ENCODE assay signal across 12 mouse cellular contexts in genomic region chr6:126142021-126142554, GRCm38 (mm10). TPM values are rescaled to one million over a fixed set of nuclear protein-coding genes. Genes with fewer than 3 reads are reported as not detected.
A peak's percentile ranks its signal among the peaks of the same experiment; 100 is the strongest.
DNase-seq lines count a peak whose midpoint lies in the region; ATAC-seq and TF ChIP-seq lines count a peak whose summit lies in the region.
"Had no signal": no experiment of that assay in that cellular context is flagged by ENCODE, and none has a peak within 500 bp of the region (broad histone marks: within the 10 kb centered on the region; RNA-seq: fewer than 3 reads in every experiment).

No protein-coding gene starts in this region.

- no peak overlapping the region for H3K9ac ChIP-seq in stomach, embryonic 15.5 days
- H3K9ac ChIP-seq in stomach, postnatal 0 days (ENCODE audit: low read length): no peak overlapping the region
- H3K9ac ChIP-seq in heart, postnatal 0 days (replicated peaks; ENCODE audit: low read depth, low read length): no peak overlapping the region
- H3K9ac ChIP-seq: hindbrain, embryonic 15.5 days; midbrain, embryonic 13.5 days had no signal

- TF ChIP-seq POLR2A in kidney, adult 2 months (IDR thresholded peaks at IDR 0.05; ENCODE audit: low read depth, low read length): no peak

- 45% methylated on average over 8 of the region's 8 CpGs for WGBS in kidney, adult 2 months
- WGBS in stomach, embryonic 15.5 days: 54% methylated on average over 8 of the region's 8 CpGs
- WGBS in stomach, postnatal 0 days: 49% methylated on average over 8 of the region's 8 CpGs
- WGBS in heart, postnatal 0 days: 11% methylated on average over 8 of the region's 8 CpGs
- 79% methylated on average over 8 of the region's 8 CpGs for WGBS in forebrain, embryonic 10.5 days

- H3K27ac ChIP-seq in kidney, adult 2 months (ENCODE audit: insufficient read depth, low read depth, low read length): peak overlapping the region; percentile 89
- H3K27ac ChIP-seq in stomach, embryonic 15.5 days: peak overlapping the region; percentile 3; the same call in 1 of the 2 replicates
- no peak overlapping the region for H3K27ac ChIP-seq in stomach, postnatal 0 days (replicated peaks)
- peak overlapping the region; percentile 33 for H3K27ac ChIP-seq in heart, postnatal 0 days (ENCODE audit: low read depth)
- no peak overlapping the region for H3K27ac ChIP-seq in forebrain, embryonic 10.5 days
- H3K27ac ChIP-seq: hindbrain, embryonic 15.5 days; left cerebral cortex, adult 2 months; midbrain, embryonic 13.5 days had no signal

- H3K4me1 ChIP-seq in kidney, adult 2 months (ENCODE audit: control insufficient read depth, insufficient read depth, low read length): peaks cover 7% of the 10 kb centered on the region; the same call in 1 of the 2 replicates
- peaks cover 28% of the 10 kb centered on the region for H3K4me1 ChIP-seq in stomach, embryonic 15.5 days
- H3K4me1 ChIP-seq in stomach, postnatal 0 days (replicated peaks; ENCODE audit: control insufficient read depth, insufficient read depth): 0 out of 2 replicates have a peak, but pooled peaks cover 2% of the 10 kb centered on the region
- H3K4me1 ChIP-seq in heart, postnatal 0 days (ENCODE audit: control insufficient read depth, insufficient read depth): peaks cover 34% of the 10 kb centered on the region
- H3K4me1 ChIP-seq in forebrain, embryonic 10.5 days: peaks cover 19% of the 10 kb centered on the region; the same call in 1 of the 2 replicates
- H3K4me1 ChIP-seq: hindbrain, embryonic 15.5 days; midbrain, embryonic 13.5 days had no signal

- ATAC-seq in stomach, embryonic 15.5 days (ENCODE audit: insufficient read depth, low FRiP score, low read depth): no peak
- ATAC-seq in stomach, postnatal 0 days (ENCODE audit: low FRiP score, low TSS enrichment): no peak
- ATAC-seq in heart, postnatal 0 days (ENCODE audit: insufficient read depth, low read depth): peak; percentile 54
- no peak for ATAC-seq in activated CD4-positive, CD25-positive, alpha-beta regulatory T cell, adult 4 months
- ATAC-seq: midbrain, embryonic 13.5 days had no signal

- H3K27me3 ChIP-seq in kidney, adult 2 months (replicated peaks; ENCODE audit: control insufficient read depth, insufficient read depth, low read length): no peaks in the 10 kb centered on the region
- no peaks in the 10 kb centered on the region for H3K27me3 ChIP-seq in stomach, embryonic 15.5 days (replicated peaks)
- no peaks in the 10 kb centered on the region for H3K27me3 ChIP-seq in stomach, postnatal 0 days (ENCODE audit: control insufficient read depth, insufficient read depth, low read length)
- no peaks in the 10 kb centered on the region for H3K27me3 ChIP-seq in heart, postnatal 0 days (ENCODE audit: control insufficient read depth, insufficient read depth, low read length)
- no peaks in the 10 kb centered on the region for H3K27me3 ChIP-seq in forebrain, embryonic 10.5 days (ENCODE audit: poor library complexity, severe bottlenecking)
- H3K27me3 ChIP-seq: hindbrain, embryonic 15.5 days; midbrain, embryonic 13.5 days had no signal

- no peaks in the 10 kb centered on the region for H3K9me3 ChIP-seq in stomach, embryonic 15.5 days
- no peaks in the 10 kb centered on the region for H3K9me3 ChIP-seq in stomach, postnatal 0 days (ENCODE audit: control insufficient read depth, low read length)
- H3K9me3 ChIP-seq in heart, postnatal 0 days (replicated peaks; ENCODE audit: control insufficient read depth, low read length): no peaks in the 10 kb centered on the region
- no peaks in the 10 kb centered on the region for H3K9me3 ChIP-seq in forebrain, embryonic 10.5 days
- H3K9me3 ChIP-seq: hindbrain, embryonic 15.5 days; midbrain, embryonic 13.5 days had no signal

- no peak for TF ChIP-seq EP300 in stomach, postnatal 0 days (optimal IDR thresholded peaks at IDR 0.05)
- no peak for TF ChIP-seq EP300 in heart, postnatal 0 days (IDR thresholded peaks at IDR 0.05; ENCODE audit: low read depth)

- H3K4me2 ChIP-seq in stomach, embryonic 15.5 days: no peak overlapping the region
- no peak overlapping the region for H3K4me2 ChIP-seq in stomach, postnatal 0 days (replicated peaks; ENCODE audit: low read depth)
- peak overlapping the region; percentile 33 for H3K4me2 ChIP-seq in heart, postnatal 0 days (ENCODE audit: low read depth, low read length)
- H3K4me2 ChIP-seq: hindbrain, embryonic 15.5 days; midbrain, embryonic 13.5 days had no signal

- TF ChIP-seq CTCF in kidney, adult 2 months (conservative IDR thresholded peaks at IDR 0.05; ENCODE audit: insufficient read depth, insufficient read length, low read depth, low read length): no peak
- no peak for TF ChIP-seq CTCF in stomach, postnatal 0 days (IDR thresholded peaks at IDR 0.05; ENCODE audit: low read depth)
- no peak for TF ChIP-seq CTCF in heart, postnatal 0 days (IDR thresholded peaks at IDR 0.05; ENCODE audit: low read depth)

- peak; percentile 56 for DNase-seq in kidney, adult 2 months
- DNase-seq in kidney, postnatal 10 days: no peak
- no peak for DNase-seq in stomach, postnatal 0 days (ENCODE audit: low spot score)
- no peak for DNase-seq in heart, postnatal 0 days (ENCODE audit: low spot score)
- DNase-seq in forebrain, embryonic 10.5 days (ENCODE audit: extremely low spot score, low spot score): no peak
- DNase-seq: cerebellum, adult 8-10 months; right cerebral cortex, postnatal 25 days had no signal

- H3K4me3 ChIP-seq in kidney, adult 2 months (ENCODE audit: insufficient read depth, low read depth, low read length): no peak overlapping the region
- no peak overlapping the region for H3K4me3 ChIP-seq in stomach, embryonic 15.5 days (replicated peaks)
- H3K4me3 ChIP-seq in stomach, postnatal 0 days (ENCODE audit: low read depth, low read length): no peak overlapping the region
- H3K4me3 ChIP-seq in heart, postnatal 0 days (ENCODE audit: low read depth, low read length): 0 out of 2 replicates have a peak overlapping the region, but pooled peaks have one; percentile 8
- H3K4me3 ChIP-seq in forebrain, embryonic 10.5 days: no peak overlapping the region
- H3K4me3 ChIP-seq: hindbrain, embryonic 15.5 days; left cerebral cortex, adult 2 months; midbrain, embryonic 13.5 days had no signal

- no peaks in the 10 kb centered on the region for H3K36me3 ChIP-seq in kidney, adult 2 months (ENCODE audit: control insufficient read depth, insufficient read depth, low read length)
- H3K36me3 ChIP-seq in stomach, embryonic 15.5 days: no peaks in the 10 kb centered on the region
- no peaks in the 10 kb centered on the region for H3K36me3 ChIP-seq in stomach, postnatal 0 days (ENCODE audit: control insufficient read depth, insufficient read depth, low read length)
- no peaks in the 10 kb centered on the region for H3K36me3 ChIP-seq in heart, postnatal 0 days (replicated peaks; ENCODE audit: control insufficient read depth, insufficient read depth, low read length)
- H3K36me3 ChIP-seq in forebrain, embryonic 10.5 days (replicated peaks): 0 out of 2 replicates have a peak, but pooled peaks cover 2% of the 10 kb centered on the region
- H3K36me3 ChIP-seq: hindbrain, embryonic 15.5 days; midbrain, embryonic 13.5 days had no signal

RNA-seq across cellular contexts. Expression of gene Ntf3, which starts 24.6 kb away (rescaled TPM):
- polyA plus RNA-seq in kidney, adult 2 months (2012; rRNA removed): 3.4 and 4.1 TPM in 2 replicates
- 9.2 and 9.5 TPM in 2 replicates for polyA plus RNA-seq in stomach, embryonic 15.5 days (2015; fragmentation: Nextera tagmentation; extraction: Ambion mirVana)
- polyA plus RNA-seq in stomach, postnatal 0 days (2015; fragmentation: Nextera tagmentation; extraction: Ambion mirVana): 7.2 and 8.9 TPM in 2 replicates
- total RNA-seq in heart, postnatal 0 days (2014; rRNA removed; ENCODE audit: low replicate concordance): 5.2 and 8.3 TPM in 2 replicates
- 5.5 and 6.1 TPM in 2 replicates for polyA plus RNA-seq in heart, postnatal 0 days (2015; fragmentation: Nextera tagmentation; extraction: Ambion mirVana)
- 6.6 and 6.7 TPM in 2 replicates for polyA plus RNA-seq in forebrain, embryonic 10.5 days (2016; fragmentation: Nextera tagmentation; extraction: Ambion mirVana)
- polyA plus RNA-seq in activated CD4-positive, CD25-positive, alpha-beta regulatory T cell, adult 4 months (2017; shearing (Covaris generic)): not detected

Comparison
In these comparisons a context has a peak if more than half of its experiments do, and no peak if none do; other contexts are left out.
1. H3K27ac ChIP-seq: peak in kidney, adult 2 months (single experiment), stomach, embryonic 15.5 days (single experiment) and heart, postnatal 0 days (single experiment); none in stomach, postnatal 0 days (single experiment) and forebrain, embryonic 10.5 days (single experiment).